Mouse (Mus musculus): ENCODE data around the gene Celf6. TPM values are rescaled to one million over a fixed set of nuclear protein-coding genes. Genes with fewer than 3 reads are reported as not detected.
A peak's percentile ranks its signal among the peaks of the same experiment; 100 is the strongest.

Celf6 gene
- total and polyA plus RNA-seq, 2 experiments from 2014 or later: 59.6 to 81.1 TPM

DNA sequence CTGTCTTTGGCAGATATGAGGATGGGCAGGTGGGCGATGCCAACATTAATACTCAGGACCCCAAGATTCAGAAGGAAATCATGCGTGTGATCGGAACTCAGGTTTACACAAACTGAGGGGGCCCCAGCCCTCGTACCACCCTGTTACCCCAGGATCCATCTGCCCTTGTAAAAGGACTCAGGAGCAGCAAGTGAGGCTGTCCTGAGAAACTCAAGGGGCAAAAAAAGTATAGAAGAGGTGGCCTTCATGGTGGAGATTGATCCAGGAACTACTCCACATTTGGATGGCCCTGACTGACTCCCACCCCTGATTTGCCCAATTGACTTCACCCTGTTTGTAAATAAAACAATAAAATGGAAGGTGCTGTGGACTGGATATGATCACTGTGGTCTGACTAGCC lies 72.2 kb downstream of the Celf6 start:
- no peak overlapping the region for H3K4me3 ChIP-seq (ENCODE audit: low read depth, low read length)
- H3K4me1 ChIP-seq (ENCODE audit: insufficient read depth, low read length): no peaks in the 10 kb centered on the region
- WGBS: 94% methylated on average over 4 of the region's 4 CpGs
- H3K9ac ChIP-seq (replicated peaks; ENCODE audit: low read length, poor library complexity, severe bottlenecking): no peak overlapping the region
- TF ChIP-seq CTCF (IDR thresholded peaks at IDR 0.05): no peak
- H3K9me3 ChIP-seq (ENCODE audit: low read length): no peaks in the 10 kb centered on the region
- no peak for ATAC-seq (ENCODE audit: low FRiP score)
- no peak overlapping the region for H3K27ac ChIP-seq (ENCODE audit: low read depth, low read length)
- no peak overlapping the region for H3K4me2 ChIP-seq (ENCODE audit: low read depth, low read length, poor library complexity, severe bottlenecking)
- no peak for DNase-seq (ENCODE audit: low spot score)
- peaks cover 34% of the 10 kb centered on the region for H3K36me3 ChIP-seq (ENCODE audit: insufficient read depth, low read length)
- H3K27me3 ChIP-seq (ENCODE audit: insufficient read depth, low read length): no peaks in the 10 kb centered on the region

DNA sequence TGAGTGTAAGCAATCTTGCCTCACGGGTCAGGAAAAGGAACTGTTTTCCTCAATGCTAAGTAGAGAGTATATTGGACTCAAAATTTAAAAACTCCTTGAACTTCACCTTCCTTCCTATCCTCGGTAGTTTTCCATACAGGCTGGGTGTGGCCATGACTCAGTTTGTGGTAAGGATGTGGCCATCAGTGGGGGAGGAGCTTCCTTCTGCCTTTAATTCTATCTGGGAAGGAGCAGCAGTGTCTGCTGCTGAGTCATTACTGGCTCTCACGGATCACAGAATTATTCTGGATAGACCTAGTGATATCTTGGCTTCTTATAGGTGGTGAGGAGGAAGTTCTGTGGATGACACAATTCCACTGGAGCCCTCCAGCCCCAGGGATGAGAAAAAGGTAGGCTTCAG lies 75.7 kb downstream of the Celf6 start:
- H3K36me3 ChIP-seq (ENCODE audit: insufficient read depth, low read length): peaks cover 32% of the 10 kb centered on the region
- WGBS: 45% methylated on average over 3 of the region's 3 CpGs
- no peak overlapping the region for H3K4me3 ChIP-seq (ENCODE audit: low read depth, low read length)
- ATAC-seq (ENCODE audit: low FRiP score) (no peak), DNase-seq (ENCODE audit: low spot score) (no peak)
- H3K9me3 ChIP-seq (ENCODE audit: low read length): no peaks in the 10 kb centered on the region
- H3K27ac ChIP-seq (ENCODE audit: low read depth, low read length): no peak overlapping the region
- 0 out of 2 replicates have a peak, but pooled peaks cover 2% of the 10 kb centered on the region for H3K4me1 ChIP-seq (ENCODE audit: insufficient read depth, low read length)
- no peak for TF ChIP-seq CTCF (IDR thresholded peaks at IDR 0.05)
- H3K9ac ChIP-seq (replicated peaks; ENCODE audit: low read length, poor library complexity, severe bottlenecking): no peak overlapping the region
- no peaks in the 10 kb centered on the region for H3K27me3 ChIP-seq (ENCODE audit: insufficient read depth, low read length)
- no peak overlapping the region for H3K4me2 ChIP-seq (ENCODE audit: low read depth, low read length, poor library complexity, severe bottlenecking)

DNA sequence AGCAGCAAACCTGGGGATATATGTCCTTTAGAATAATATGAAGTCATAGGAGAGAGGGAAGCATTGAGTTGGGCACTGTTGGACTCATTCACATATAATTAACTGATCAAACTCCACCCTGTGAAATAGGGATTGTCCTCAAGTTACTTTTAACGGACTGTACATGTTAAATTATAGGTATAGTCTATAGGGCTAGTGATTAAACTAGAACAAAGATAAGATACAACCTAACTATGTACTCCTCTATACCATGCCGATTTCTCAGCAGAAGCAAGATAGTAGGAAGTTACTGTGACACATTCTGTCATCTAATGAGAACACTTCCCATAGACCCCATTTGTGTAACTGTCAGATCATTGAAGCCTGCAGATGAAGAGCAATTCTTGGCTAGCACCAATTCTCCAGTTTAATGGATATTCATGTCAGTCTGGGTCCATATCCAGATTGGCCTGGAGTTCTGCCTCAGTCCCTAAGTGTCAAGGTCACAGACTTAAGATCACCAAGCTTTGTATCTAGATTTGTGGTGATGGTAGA lies 76.8 kb downstream of the Celf6 start:
- TF ChIP-seq CTCF (IDR thresholded peaks at IDR 0.05): no peak
- 90% methylated on average over 2 of the region's 2 CpGs for WGBS
- no peaks in the 10 kb centered on the region for H3K9me3 ChIP-seq (ENCODE audit: low read length)
- no peaks in the 10 kb centered on the region for H3K27me3 ChIP-seq (ENCODE audit: insufficient read depth, low read length)
- no peak overlapping the region for H3K4me2 ChIP-seq (ENCODE audit: low read depth, low read length, poor library complexity, severe bottlenecking)
- no peak overlapping the region for H3K9ac ChIP-seq (replicated peaks; ENCODE audit: low read length, poor library complexity, severe bottlenecking)
- H3K27ac ChIP-seq (ENCODE audit: low read depth, low read length): no peak overlapping the region
- H3K36me3 ChIP-seq (ENCODE audit: insufficient read depth, low read length): peaks cover 20% of the 10 kb centered on the region
- H3K4me3 ChIP-seq (ENCODE audit: low read depth, low read length): no peak overlapping the region
- ATAC-seq (ENCODE audit: low FRiP score): no peak
- DNase-seq (ENCODE audit: low spot score): no peak
- H3K4me1 ChIP-seq (ENCODE audit: insufficient read depth, low read length): 0 out of 2 replicates have a peak, but pooled peaks cover 8% of the 10 kb centered on the region

DNA sequence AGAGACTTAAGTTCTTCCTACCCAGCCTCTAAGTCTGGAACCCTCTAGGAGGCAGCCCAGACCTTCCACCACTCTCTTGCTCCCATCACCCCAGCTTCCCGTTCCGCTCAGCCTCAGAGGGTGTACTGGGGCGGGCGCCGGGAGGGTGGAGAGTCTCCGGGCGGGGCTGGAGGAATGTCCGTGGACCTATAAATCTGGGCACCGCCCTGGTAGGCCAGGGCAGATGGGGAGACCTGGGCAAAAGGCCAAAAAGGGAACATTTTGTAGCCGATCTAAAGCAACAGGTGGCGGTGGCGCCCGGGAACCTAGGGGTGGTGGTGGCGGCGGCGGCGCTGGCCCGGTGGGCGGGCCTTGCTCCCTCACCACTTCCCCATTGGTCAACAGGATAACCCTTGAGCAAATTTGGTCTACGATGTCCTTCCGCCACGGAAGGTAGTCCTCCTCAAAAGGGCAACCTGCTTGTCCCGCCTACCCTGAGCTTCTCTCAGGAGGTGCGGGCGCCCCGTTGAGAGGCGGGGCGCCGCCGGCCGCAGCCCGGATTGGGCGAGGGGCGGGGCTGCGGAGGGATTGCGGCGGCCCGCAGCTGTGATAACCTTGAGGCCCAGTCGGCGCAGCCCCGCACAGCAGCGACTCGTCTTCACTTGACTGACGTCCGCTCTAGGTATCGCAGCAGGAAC lies 78.4 kb downstream of the Celf6 start, which contains the start of gene Pkm:
Gene Pkm (plus strand): TSS at position 411 of the 677 bp plus-strand sequence.
- Histone ChIP-seq H3K27ac (ENCODE audit: low read depth, low read length) (peak within 1 kb of the TSS; percentile 95), H3K4me1 (ENCODE audit: insufficient read depth, low read length) (peaks cover 17% of the 10 kb centered on the region; the same call in 1 of the 2 replicates), H3K27me3 (ENCODE audit: insufficient read depth, low read length) (no peaks in the 10 kb centered on the region), H3K9me3 (ENCODE audit: low read length) (no peaks in the 10 kb centered on the region), H3K36me3 (ENCODE audit: insufficient read depth, low read length) (peaks cover 6% of the 10 kb centered on the region), H3K9ac (replicated peaks; ENCODE audit: low read length, poor library complexity, severe bottlenecking) (peak within 1 kb of the TSS; percentile 87), H3K4me3 (ENCODE audit: low read depth, low read length) (peak within 1 kb of the TSS; percentile 81), H3K4me2 (ENCODE audit: low read depth, low read length, poor library complexity, severe bottlenecking) (peak within 1 kb of the TSS; percentile 56)
- peak; percentile 98 for DNase-seq (ENCODE audit: low spot score)
- peak; percentile 91 for ATAC-seq (ENCODE audit: low FRiP score)
- peak; percentile 38; the same call in 1 of the 2 replicates for TF ChIP-seq CTCF (IDR thresholded peaks at IDR 0.05)
- under 1% methylated on average over 46 of the region's 46 CpGs for WGBS

Other genes starting within 250 kb of the Celf6 start
- 29.2 and 36.7 TPM in 2 replicates for gene Bbs4, start 224.4 kb upstream of the Celf6 start, total RNA-seq (2014; rRNA removed)
- 56.0 and 63.4 TPM in 2 replicates for gene Bbs4, start 224.4 kb upstream of the Celf6 start, polyA plus RNA-seq (2015; fragmentation: Nextera tagmentation; extraction: Ambion mirVana)
- 47.9 and 60.2 TPM in 2 replicates for gene Arih1, start 91.3 kb upstream of the Celf6 start, total RNA-seq (2014; rRNA removed)
- gene Arih1, start 91.3 kb upstream of the Celf6 start, polyA plus RNA-seq (2015; fragmentation: Nextera tagmentation; extraction: Ambion mirVana): 7.9 and 8.1 TPM in 2 replicates
- 49.6 and 53.8 TPM in 2 replicates for gene Hexa, start 38.4 kb upstream of the Celf6 start, total RNA-seq (2014; rRNA removed)
- 43.6 and 48.4 TPM in 2 replicates for gene Hexa, start 38.4 kb upstream of the Celf6 start, polyA plus RNA-seq (2015; fragmentation: Nextera tagmentation; extraction: Ambion mirVana)
- gene Tmem202, start 38.1 kb upstream of the Celf6 start, total RNA-seq (2014; rRNA removed): 0.99 and 2.3 TPM in 2 replicates
- 1.4 and 1.6 TPM in 2 replicates for gene Tmem202, start 38.1 kb upstream of the Celf6 start, polyA plus RNA-seq (2015; fragmentation: Nextera tagmentation; extraction: Ambion mirVana)
- gene Parp6, start 39.4 kb downstream of the Celf6 start, total RNA-seq (2014; rRNA removed): 136 and 154 TPM in 2 replicates
- gene Parp6, start 39.4 kb downstream of the Celf6 start, polyA plus RNA-seq (2015; fragmentation: Nextera tagmentation; extraction: Ambion mirVana): 170 and 187 TPM in 2 replicates
- 722 and 739 TPM in 2 replicates for gene Pkm, start 78.5 kb downstream of the Celf6 start, total RNA-seq (2014; rRNA removed)
- gene Pkm, start 78.5 kb downstream of the Celf6 start, polyA plus RNA-seq (2015; fragmentation: Nextera tagmentation; extraction: Ambion mirVana): 780 and 851 TPM in 2 replicates
- 8.9 and 12.1 TPM in 2 replicates for gene Gramd2, start 102.2 kb downstream of the Celf6 start, total RNA-seq (2014; rRNA removed)
- 4.4 and 5.2 TPM in 2 replicates for gene Gramd2, start 102.2 kb downstream of the Celf6 start, polyA plus RNA-seq (2015; fragmentation: Nextera tagmentation; extraction: Ambion mirVana)
- gene Senp8, start 172.8 kb downstream of the Celf6 start, total RNA-seq (2014; rRNA removed): 5.2 and 5.4 TPM in 2 replicates
- gene Senp8, start 172.8 kb downstream of the Celf6 start, polyA plus RNA-seq (2015; fragmentation: Nextera tagmentation; extraction: Ambion mirVana): 5.1 and 5.2 TPM in 2 replicates
- 38.3 and 68.5 TPM in 2 replicates for gene Myo9a, start 173.0 kb downstream of the Celf6 start, total RNA-seq (2014; rRNA removed)
- 13.6 and 16.5 TPM in 2 replicates for gene Myo9a, start 173.0 kb downstream of the Celf6 start, polyA plus RNA-seq (2015; fragmentation: Nextera tagmentation; extraction: Ambion mirVana)